Mouse (Mus musculus) cerebellum, adult (tissue): ENCODE measurements at regions not wholly inside any gene's neighbourhood (a gene's known extent, or its start where the extent isn't known, plus 50 kb on each side); places are given as distances from the start of the nearest gene placed in this dataset.

Experiments used
- ATAC-seq: cut with Nextera tagmentation; 2 replicates; pipeline ENCODE4 v1.9.2; 2017; ENCODE audit warnings: mild to moderate bottlenecking, moderate library complexity, mixed read lengths; ENCODE audit not compliant: insufficient number of reproducible peaks, low FRiP score, low TSS enrichment

- peak; percentile 52; the same call in 1 of the 2 replicates for ATAC-seq
Measured at GRCm38 (mm10) chr13:107362806-107363687, 341.1 kb upstream of the Kif2a start.

- no peak for ATAC-seq
Measured at GRCm38 (mm10) chr13:107340802-107341364, 319.0 kb upstream of the Kif2a start.

GRCm38 (mm10) chr13:107338111-107338510, 316.2 kb upstream of the Kif2a start:
- no peak for ATAC-seq

GRCm38 (mm10) chr13:107337111-107337510, 315.2 kb upstream of the Kif2a start:
- no peak for ATAC-seq

- ATAC-seq, result no peak
Measured at GRCm38 (mm10) chr13:107329348-107329747, 307.4 kb upstream of the Kif2a start.

- peak; percentile 88 for ATAC-seq
Measured at GRCm38 (mm10) chr13:107325707-107326495, 304.0 kb upstream of the Kif2a start.

- ATAC-seq, result no peak
Measured at GRCm38 (mm10) chr13:107314746-107315145, 292.8 kb upstream of the Kif2a start.

- no peak; the same call in 1 of the 2 replicates for ATAC-seq
Measured at GRCm38 (mm10) chr13:107308958-107309639, 287.2 kb upstream of the Kif2a start.

- no peak for ATAC-seq
Measured at GRCm38 (mm10) chr13:107308404-107308803, 286.5 kb upstream of the Kif2a start.

GRCm38 (mm10) chr13:107306958-107307357, 285.0 kb upstream of the Kif2a start:
- no peak for ATAC-seq

GRCm38 (mm10) chr13:107306232-107306631, 284.3 kb upstream of the Kif2a start:
- ATAC-seq, result no peak

GRCm38 (mm10) chr13:107305738-107306137, 283.8 kb upstream of the Kif2a start:
- no peak for ATAC-seq

GRCm38 (mm10) chr13:107303878-107304277, 282.0 kb upstream of the Kif2a start:
- ATAC-seq, result no peak

- ATAC-seq, result no peak
Measured at GRCm38 (mm10) chr13:107303322-107303721, 281.4 kb upstream of the Kif2a start.

- ATAC-seq, result no peak
Measured at GRCm38 (mm10) chr13:107300792-107301191, 278.9 kb upstream of the Kif2a start.

GRCm38 (mm10) chr13:107264581-107264980, 242.7 kb upstream of the Kif2a start:
- ATAC-seq, result no peak

GRCm38 (mm10) chr13:107261479-107262050, 239.6 kb upstream of the Kif2a start:
- ATAC-seq, result no peak

GRCm38 (mm10) chr13:107260274-107260673, 238.3 kb upstream of the Kif2a start:
- no peak for ATAC-seq

GRCm38 (mm10) chr13:107247792-107248505, 226.0 kb upstream of the Kif2a start:
- ATAC-seq, result no peak
